Mouse (Mus musculus): Measurements from ENCODE around the gene Mrpl41.

DNA sequence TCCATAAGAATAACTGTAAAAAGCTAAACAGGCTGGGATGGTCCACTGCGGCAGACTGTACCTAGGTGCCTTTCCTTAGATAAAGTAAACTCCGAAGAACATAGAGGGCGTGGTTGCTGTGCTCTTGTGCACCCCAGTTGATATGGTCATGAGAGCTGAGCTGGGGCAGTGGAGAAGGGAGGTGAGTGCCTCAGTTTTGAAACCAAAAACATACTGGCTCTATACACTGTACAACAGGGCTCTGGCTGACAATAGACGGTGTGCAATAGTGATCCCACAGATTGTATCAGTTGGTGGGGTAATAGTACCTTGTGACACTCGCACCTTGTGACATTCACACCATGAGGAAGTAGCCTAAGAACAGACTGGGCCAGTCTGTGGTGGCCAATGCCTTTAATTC is 2.1 kb upstream of the Mrpl41 start:
- TF ChIP-seq GATA1 (IDR thresholded peaks at IDR 0.05; ENCODE audit: low read length) (peak; percentile 27; the same call in 1 of the 2 replicates), TAL1 (IDR thresholded peaks at IDR 0.05; ENCODE audit: low read length) (peak; percentile 24; the same call in 1 of the 3 replicates)

Measured in erythroblast, embryonic 14.5 days (primary cell).